Mouse (Mus musculus) kidney, embryonic 16.5 days (tissue): ENCODE measurements around the gene Ap5s1. TPM values are rescaled to one million over a fixed set of nuclear protein-coding genes. Genes with fewer than 3 reads are reported as not detected.

Source experiments
- ATAC-seq: fragments of 200-750 bp; cut with Nextera tagmentation; 2 replicates; pipeline ENCODE4 v1.8.0; 2017; ENCODE audit warnings: moderate TSS enrichment; ENCODE audit not compliant: low FRiP score, low TSS enrichment
- H3K27ac ChIP-seq: fragments of 300-500 bp; sonication (generic); 2 replicates; pipeline ENCODE4 v1.5.1; 2014; ENCODE audit warnings: low read length
- H3K27me3 ChIP-seq: fragments of 300-500 bp; sonication (generic); 2 replicates; pipeline ENCODE4 v1.6.1; 2014; ENCODE audit warnings: low read length, control low read depth, mixed read lengths; ENCODE audit not compliant: insufficient read depth
- H3K36me3 ChIP-seq: fragments of 300-500 bp; sonication (generic); 2 replicates; pipeline ENCODE4 v1.6.1; 2014; ENCODE audit warnings: low read length, control low read depth, mixed read lengths; ENCODE audit not compliant: insufficient read depth
- H3K4me1 ChIP-seq: fragments of 300-500 bp; sonication (generic); 2 replicates; pipeline ENCODE4 v1.6.1; 2014; ENCODE audit warnings: low read length, control low read depth, mixed read lengths; ENCODE audit not compliant: insufficient read depth
- H3K4me2 ChIP-seq: fragments of 300-500 bp; sonication (generic); replicated peaks from 2 replicates; pipeline ENCODE4 v1.6.1; 2014; ENCODE audit warnings: low read depth, low read length
- H3K4me3 ChIP-seq: fragments of 300-500 bp; sonication (generic); 2 replicates; pipeline ENCODE4 v1.5.1; 2014; ENCODE audit warnings: mild to moderate bottlenecking, low read length
- H3K9ac ChIP-seq: fragments of 300-500 bp; sonication (generic); replicated peaks from 2 replicates; pipeline ENCODE4 v1.6.1; 2014; ENCODE audit warnings: low read length
- H3K9me3 ChIP-seq: fragments of 300-500 bp; sonication (generic); 2 replicates; pipeline ENCODE4 v1.6.1; 2016; ENCODE audit warnings: low read length, control low read depth
- WGBS: fragments of 180-500 bp; shearing (Covaris S2); extraction: QIAGEN DNeasy Blood & Tissue Kit; methylation state at CpG from one replicate; pipeline ENCODE4 v1.1.7; 2014; 5-methylcytosine and 5-hydroxymethylcytosine counted together
- polyA plus RNA-seq: library from polyadenylated mRNA; unstranded; fragments of >200 nt; fragmentation: Nextera tagmentation; extraction: Ambion mirVana; gene quantifications from 2 replicates; pipeline ENCODE4 v1.2.1, GENCODE M21; 2015

The Ap5s1 gene
- polyA plus RNA-seq, 1 experiment from 2014 or later: 30.2 TPM

DNA sequence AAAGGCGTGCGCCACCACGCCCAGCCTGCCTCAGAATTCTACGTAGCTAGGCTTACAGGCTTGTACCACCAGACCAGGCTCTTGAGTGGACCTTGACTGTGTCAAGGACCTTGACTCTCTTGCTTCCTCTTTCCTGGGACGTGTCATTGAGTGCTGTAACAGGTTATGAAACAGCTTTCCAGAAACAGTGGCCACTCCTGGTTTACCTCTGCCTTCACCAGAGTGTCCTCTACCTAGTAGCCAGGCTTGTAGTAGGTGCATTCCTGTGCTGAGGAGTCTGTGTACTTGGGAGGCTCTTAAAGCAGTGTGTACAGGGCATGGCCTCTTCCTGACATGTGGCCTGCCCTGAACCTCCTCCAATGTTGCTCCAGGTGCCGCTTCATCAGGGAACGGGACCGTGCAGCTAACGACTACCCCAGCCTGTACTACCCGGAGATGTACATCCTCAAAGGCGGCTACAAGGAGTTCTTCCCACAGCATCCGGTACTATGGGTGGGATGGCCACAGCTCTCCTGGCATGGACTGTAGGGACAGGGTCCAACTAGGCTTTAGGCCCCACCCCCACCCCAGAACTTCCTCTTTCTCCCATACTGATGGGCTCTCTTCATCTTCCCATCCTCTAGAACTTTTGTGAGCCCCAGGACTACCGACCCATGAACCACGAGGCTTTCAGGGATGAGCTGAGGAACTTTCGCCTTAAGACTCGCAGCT is 10.1 kb upstream of the Ap5s1 start:
- no peaks in the 10 kb centered on the region for H3K9me3 ChIP-seq
- no peak for ATAC-seq
- H3K9ac ChIP-seq: no peak overlapping the region
- H3K4me1 ChIP-seq: no peaks in the 10 kb centered on the region
- WGBS: 90% methylated on average over 16 of the region's 16 CpGs
- no peaks in the 10 kb centered on the region for H3K27me3 ChIP-seq
- H3K4me2 ChIP-seq: no peak overlapping the region
- no peak overlapping the region for H3K4me3 ChIP-seq
- H3K36me3 ChIP-seq: peaks cover 49% of the 10 kb centered on the region
- no peak overlapping the region for H3K27ac ChIP-seq

DNA sequence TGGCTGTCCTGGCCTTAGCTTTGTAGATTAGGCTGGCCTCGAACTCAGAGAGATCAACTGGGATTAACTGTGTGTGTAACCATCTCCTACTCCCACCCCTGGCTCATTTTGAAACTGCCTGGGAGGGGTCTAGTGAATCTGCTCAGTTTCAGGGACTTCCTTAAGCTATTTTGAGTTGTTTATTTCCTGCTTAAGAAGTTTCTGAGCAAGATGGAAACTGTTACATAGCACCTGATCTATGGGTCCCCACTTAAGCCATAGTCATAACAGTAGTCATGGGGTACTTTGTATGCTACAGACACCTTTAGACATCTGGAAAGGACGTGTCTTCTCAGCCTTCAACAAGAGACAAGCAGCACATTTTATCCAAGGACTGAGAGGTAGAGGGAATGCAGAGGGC is 6.2 kb upstream of the Ap5s1 start:
- Histone ChIP-seq H3K4me2 (no peak overlapping the region), H3K4me3 (no peak overlapping the region), H3K27me3 (no peaks in the 10 kb centered on the region), H3K36me3 (peaks cover 21% of the 10 kb centered on the region; the same call in 1 of the 2 replicates), H3K4me1 (peaks cover 12% of the 10 kb centered on the region), H3K9ac (no peak overlapping the region), H3K9me3 (no peaks in the 10 kb centered on the region), H3K27ac (no peak overlapping the region)
- 87% methylated on average over 2 of the region's 2 CpGs for WGBS
- ATAC-seq: no peak

DNA sequence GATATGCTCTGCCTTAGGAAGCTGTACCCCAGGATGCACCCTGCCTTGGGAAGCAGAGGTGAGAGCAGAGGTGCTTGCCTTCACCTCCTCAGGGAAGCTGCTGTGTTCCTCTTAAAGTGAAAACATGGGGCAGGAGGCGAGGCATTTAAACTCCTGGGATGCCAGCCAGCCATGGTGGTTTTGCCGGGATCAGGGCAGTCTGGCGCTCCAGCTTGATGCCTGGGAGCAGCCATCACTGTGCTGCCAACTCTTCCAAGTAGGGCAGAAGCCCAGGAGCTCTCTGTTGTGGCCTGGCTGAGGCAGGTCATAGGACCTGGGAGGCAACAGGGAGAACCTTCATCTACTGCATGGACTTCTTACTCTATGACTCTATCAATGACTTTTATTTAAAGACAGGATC is 5.6 kb upstream of the Ap5s1 start:
- H3K4me2 ChIP-seq: no peak overlapping the region
- no peak overlapping the region for H3K4me3 ChIP-seq
- H3K9me3 ChIP-seq: no peaks in the 10 kb centered on the region
- peaks cover 12% of the 10 kb centered on the region for H3K4me1 ChIP-seq
- no peak for ATAC-seq
- H3K36me3 ChIP-seq: peaks cover 21% of the 10 kb centered on the region; the same call in 1 of the 2 replicates
- no peaks in the 10 kb centered on the region for H3K27me3 ChIP-seq
- WGBS: 95% methylated on average over 3 of the region's 3 CpGs
- no peak overlapping the region for H3K9ac ChIP-seq
- H3K27ac ChIP-seq: no peak overlapping the region

DNA sequence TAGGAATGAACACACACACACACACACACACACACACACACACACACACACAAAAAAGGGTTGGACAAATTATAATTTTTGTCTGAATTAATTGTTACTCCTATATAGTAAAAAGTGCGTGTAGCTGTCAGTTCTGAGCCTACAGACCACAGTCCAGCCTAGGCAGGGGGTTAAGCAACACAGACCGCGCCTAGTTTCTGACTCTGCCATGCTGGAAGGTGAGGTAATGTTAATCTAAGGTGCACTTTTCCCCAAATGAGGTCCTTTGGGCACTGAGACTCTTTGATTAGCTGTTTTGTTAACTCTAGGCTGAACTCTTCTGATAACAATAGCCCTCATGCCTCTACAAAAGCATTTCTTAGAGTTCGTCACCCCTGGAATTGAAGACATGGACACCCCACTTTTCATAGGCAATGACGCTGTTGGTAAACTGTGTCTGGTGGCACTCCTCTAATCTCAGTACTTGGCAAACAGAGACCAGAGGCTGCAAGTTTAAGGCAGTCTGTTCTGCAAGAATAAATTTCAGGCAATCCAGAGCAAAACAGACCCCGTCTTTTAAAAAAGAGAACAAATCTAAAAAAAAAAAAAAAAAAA is 3.0 kb upstream of the Ap5s1 start:
- Histone ChIP-seq H3K27me3 (no peaks in the 10 kb centered on the region), H3K27ac (peak overlapping the region; percentile 80), H3K4me3 (no peak overlapping the region), H3K4me2 (no peak overlapping the region), H3K9ac (no peak overlapping the region), H3K36me3 (peaks cover 6% of the 10 kb centered on the region; the same call in 1 of the 2 replicates), H3K4me1 (peaks cover 12% of the 10 kb centered on the region), H3K9me3 (no peaks in the 10 kb centered on the region)
- no peak for ATAC-seq
- 72% methylated on average over 6 of the region's 6 CpGs for WGBS

DNA sequence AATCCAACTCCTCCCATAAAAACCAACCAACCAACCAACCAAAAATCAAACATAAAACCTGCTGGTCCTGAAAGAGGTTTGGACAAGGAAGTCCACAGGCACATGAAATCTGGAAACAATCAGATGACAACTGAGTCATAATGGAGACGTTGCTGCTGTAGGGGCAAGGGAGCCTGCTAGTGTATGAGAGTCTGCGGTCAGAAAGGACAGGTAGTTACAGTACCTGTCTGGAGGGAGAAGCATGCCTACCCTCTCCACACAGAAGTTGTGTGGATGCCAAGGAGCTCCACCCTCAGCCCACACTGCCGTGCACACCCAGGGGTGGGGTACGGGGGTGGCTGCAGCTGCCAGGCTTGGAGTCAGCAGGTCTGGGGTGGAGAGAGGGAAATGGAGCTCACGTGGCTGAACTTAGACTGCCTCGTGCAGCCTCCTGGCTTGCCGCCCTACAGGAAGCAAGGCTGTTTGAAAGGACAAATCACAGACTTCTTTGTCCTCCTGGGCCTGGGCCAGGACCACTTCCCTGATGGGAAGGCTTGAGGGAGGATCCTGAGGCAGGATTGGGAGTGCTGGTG is 2.4 kb upstream of the Ap5s1 start:
- Histone ChIP-seq H3K36me3 (peaks cover 4% of the 10 kb centered on the region; the same call in 1 of the 2 replicates), H3K9me3 (no peaks in the 10 kb centered on the region), H3K27ac (peak overlapping the region; percentile 80), H3K27me3 (no peaks in the 10 kb centered on the region), H3K4me1 (peaks cover 14% of the 10 kb centered on the region), H3K9ac (0 out of 2 replicates have a peak overlapping the region, but pooled peaks have one; percentile 13), H3K4me3 (no peak overlapping the region), H3K4me2 (peak overlapping the region; percentile 19; the same call in 1 of the 2 replicates)
- peak; percentile 91 for ATAC-seq
- WGBS: 34% methylated on average over 7 of the region's 7 CpGs

DNA sequence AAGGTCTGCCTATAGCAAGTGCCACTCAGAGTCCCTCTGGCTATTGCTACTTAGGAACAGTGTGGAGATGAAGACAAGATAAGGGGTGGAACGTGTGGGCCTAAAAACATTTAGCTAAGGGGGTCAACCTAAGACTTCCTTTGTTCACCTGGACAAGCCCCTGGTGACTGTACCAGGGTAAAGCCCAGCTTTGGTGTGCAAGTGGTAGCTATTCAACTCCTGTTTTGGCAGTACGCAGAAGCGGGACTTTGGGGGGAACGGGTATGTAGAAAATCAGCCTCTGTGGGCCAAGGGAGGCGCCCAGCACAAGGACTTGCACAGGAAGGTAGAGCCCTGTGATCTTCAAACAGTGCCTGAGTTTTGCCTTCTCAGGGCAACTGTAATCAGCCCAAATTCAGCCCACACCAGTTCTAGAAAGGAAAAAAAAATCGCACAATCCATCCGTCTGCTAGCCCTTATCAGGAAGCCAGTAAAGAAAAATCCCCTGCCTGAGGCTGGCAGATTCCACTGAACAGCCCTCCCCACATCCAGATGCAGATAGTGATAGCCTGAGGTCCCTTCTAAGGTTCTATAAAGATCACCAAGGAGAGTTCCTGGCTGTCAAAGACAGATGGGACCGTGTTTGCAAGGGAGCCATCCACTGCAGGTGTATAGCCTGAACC is 1.2 kb upstream of the Ap5s1 start:
- ATAC-seq: no peak
- no peak overlapping the region for H3K4me3 ChIP-seq
- WGBS: 83% methylated on average over 8 of the region's 8 CpGs
- H3K4me1 ChIP-seq: peaks cover 17% of the 10 kb centered on the region
- no peaks in the 10 kb centered on the region for H3K27me3 ChIP-seq
- H3K4me2 ChIP-seq: no peak overlapping the region
- no peak overlapping the region for H3K27ac ChIP-seq
- no peaks in the 10 kb centered on the region for H3K9me3 ChIP-seq
- H3K9ac ChIP-seq: no peak overlapping the region
- H3K36me3 ChIP-seq: no peaks in the 10 kb centered on the region; the same call in 1 of the 2 replicates

DNA sequence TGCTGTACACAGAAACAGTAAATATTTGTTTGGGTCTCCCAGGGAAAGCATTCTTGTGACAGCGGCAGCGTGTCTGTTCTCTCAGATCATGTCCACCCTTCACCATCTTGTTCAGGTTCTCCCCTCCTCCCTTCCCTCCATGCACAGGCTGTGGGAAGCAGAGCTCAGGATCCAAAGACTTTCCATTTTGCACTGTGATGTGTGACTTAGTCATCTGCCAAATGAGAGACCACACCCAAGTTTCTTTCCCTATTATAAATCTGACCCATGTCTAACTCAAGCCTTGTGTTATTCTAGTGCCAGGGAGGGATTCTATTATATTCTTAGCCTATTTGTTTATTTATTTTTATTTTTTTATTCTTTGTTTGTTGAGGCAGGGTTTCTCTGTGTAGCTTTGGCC is 1.5 kb downstream of the Ap5s1 start:
- Histone ChIP-seq H3K9me3 (no peaks in the 10 kb centered on the region), H3K4me2 (no peak overlapping the region), H3K9ac (no peak overlapping the region), H3K27me3 (no peaks in the 10 kb centered on the region), H3K4me1 (peaks cover 25% of the 10 kb centered on the region), H3K27ac (no peak overlapping the region), H3K36me3 (peaks cover 9% of the 10 kb centered on the region; the same call in 1 of the 2 replicates), H3K4me3 (no peak overlapping the region)
- WGBS: 98% methylated on average over 2 of the region's 2 CpGs
- ATAC-seq: no peak

DNA sequence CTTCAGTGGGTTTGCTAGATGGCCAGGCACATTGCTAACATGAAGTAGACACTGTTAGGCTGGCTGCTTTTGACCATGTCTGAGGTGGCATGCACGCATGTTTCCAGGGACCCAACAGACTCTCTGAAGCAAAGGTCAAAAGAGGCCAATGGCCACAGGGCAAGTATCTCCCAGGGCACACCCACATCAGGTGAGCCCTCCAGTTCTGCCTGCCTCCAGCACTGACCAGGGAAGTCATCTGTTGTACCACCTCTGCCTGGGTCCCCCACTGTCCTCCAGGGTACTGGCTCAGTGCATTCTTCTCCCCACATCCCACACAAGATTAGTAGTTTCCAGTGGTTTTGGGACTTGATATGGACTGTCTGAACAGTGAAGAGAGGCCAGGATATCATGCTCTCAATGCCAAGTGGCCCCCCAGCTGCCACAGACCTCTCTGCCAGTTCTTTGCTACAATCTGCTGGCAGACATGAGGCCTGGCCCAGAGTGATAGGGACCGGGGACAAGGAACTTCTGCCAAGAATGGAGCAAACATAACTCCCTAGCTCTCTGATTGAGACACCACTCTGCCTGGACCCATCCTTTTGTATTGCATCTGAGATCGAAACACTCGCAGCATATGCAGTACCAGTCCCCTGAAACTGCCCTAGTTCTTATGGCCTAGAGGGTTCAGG is 2.4 kb downstream of the Ap5s1 start:
- H3K36me3 ChIP-seq: peaks cover 9% of the 10 kb centered on the region; the same call in 1 of the 2 replicates
- peak overlapping the region; percentile 75 for H3K4me2 ChIP-seq
- peak overlapping the region; percentile 80 for H3K4me3 ChIP-seq
- H3K27ac ChIP-seq: peak overlapping the region; percentile 96
- H3K9ac ChIP-seq: peak overlapping the region; percentile 86
- peak; percentile 7 for ATAC-seq
- H3K27me3 ChIP-seq: no peaks in the 10 kb centered on the region
- H3K4me1 ChIP-seq: peaks cover 25% of the 10 kb centered on the region
- 81% methylated on average over 4 of the region's 4 CpGs for WGBS
- no peaks in the 10 kb centered on the region for H3K9me3 ChIP-seq

DNA sequence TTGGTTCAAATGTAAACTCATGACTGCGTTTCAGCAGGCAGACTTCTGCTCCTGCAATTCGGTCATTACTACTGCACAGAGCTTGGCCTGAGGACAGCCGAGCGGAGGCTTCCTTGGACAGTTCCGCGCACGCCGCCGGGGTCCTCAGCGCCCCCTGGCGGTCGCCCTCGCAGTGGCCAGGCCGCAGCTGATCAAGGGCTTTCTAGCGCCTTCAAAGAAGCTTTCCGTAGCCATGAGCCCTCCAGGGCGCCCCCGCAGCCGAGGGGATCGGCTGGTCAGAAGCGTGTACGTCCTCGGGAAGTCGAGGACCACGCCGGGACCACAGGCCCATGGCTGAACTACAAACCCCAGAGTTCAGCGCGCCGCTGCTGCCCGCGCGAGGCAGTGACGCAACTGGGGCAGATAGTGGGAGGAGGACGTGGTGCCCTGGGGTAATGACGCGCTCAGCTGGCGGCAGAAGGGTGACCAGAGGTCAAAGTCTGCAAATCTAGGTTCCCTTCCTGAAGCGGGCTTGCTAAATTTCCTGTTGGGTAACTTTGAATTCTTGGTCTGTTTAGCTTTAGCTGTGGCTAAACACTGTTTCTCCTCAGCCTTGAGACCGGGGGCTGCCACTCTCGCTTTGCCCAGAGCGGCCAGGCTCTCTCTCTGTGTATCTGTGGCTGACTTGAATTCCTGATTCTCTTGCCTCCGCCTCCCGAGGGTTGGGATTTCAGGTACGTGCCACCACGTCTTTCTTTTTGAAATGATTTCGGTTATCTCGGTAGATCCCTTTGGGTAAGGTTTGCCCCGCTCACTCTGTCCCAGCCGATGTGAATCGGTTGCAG is 3.3 kb downstream of the Ap5s1 start:
- ATAC-seq: peak; percentile 96
- under 1% methylated on average over 50 of the region's 50 CpGs for WGBS

More for the DNA sequence above, 3.3 kb downstream of the Ap5s1 start:
- Histone ChIP-seq H3K9ac (peak overlapping the region; percentile 86), H3K27ac (peak overlapping the region; percentile 96), H3K27me3 (no peaks in the 10 kb centered on the region), H3K4me2 (peak overlapping the region; percentile 75), H3K9me3 (no peaks in the 10 kb centered on the region), H3K36me3 (peaks cover 9% of the 10 kb centered on the region; the same call in 1 of the 2 replicates), H3K4me1 (peaks cover 16% of the 10 kb centered on the region), H3K4me3 (peak overlapping the region; percentile 80)
